Mouse (Mus musculus) hindbrain, embryonic 11.5 days (tissue): ENCODE data around the gene Rnf10. TPM values are rescaled to one million over a fixed set of nuclear protein-coding genes. Genes with fewer than 3 reads are reported as not detected.

Source experiments
- polyA plus RNA-seq: library from polyadenylated mRNA; unstranded; fragments of >200 nt; fragmentation: Nextera tagmentation; extraction: Ambion mirVana; gene quantifications from 2 replicates; pipeline ENCODE4 v1.2.1, GENCODE M21; 2014

Rnf10 gene
- polyA plus RNA-seq, 1 experiment from 2014 or later, result 65.9 TPM

Other genes with a start within 250 kb of the Rnf10 start
- gene Gm10401, start 174.6 kb downstream of the Rnf10 start, polyA plus RNA-seq, result 24.9 and 34.4 TPM in 2 replicates
- gene Acads, start 153.6 kb downstream of the Rnf10 start, polyA plus RNA-seq, result 22.9 and 30.8 TPM in 2 replicates
- 46.8 and 57.2 TPM in 2 replicates for gene Unc119b, start 137.9 kb downstream of the Rnf10 start, polyA plus RNA-seq
- gene Mlec, start 114.7 kb downstream of the Rnf10 start, polyA plus RNA-seq, result 41.2 and 44.1 TPM in 2 replicates
- 5.0 and 7.6 TPM in 2 replicates for gene Cabp1, start 78.5 kb downstream of the Rnf10 start, polyA plus RNA-seq
- gene Pop5, start 37.1 kb downstream of the Rnf10 start, polyA plus RNA-seq, result 104 and 106 TPM in 2 replicates
- 52.6 and 55.5 TPM in 2 replicates for gene Coq5, start 6.8 kb upstream of the Rnf10 start, polyA plus RNA-seq
- gene Dynll1, start 28.1 kb upstream of the Rnf10 start, polyA plus RNA-seq, result 1,538 and 1,558 TPM in 2 replicates
- gene Srsf9, start 54.3 kb upstream of the Rnf10 start, polyA plus RNA-seq, result 305 and 320 TPM in 2 replicates
- gene Gatc, start 68.3 kb upstream of the Rnf10 start, polyA plus RNA-seq, result 43.0 and 51.2 TPM in 2 replicates
- gene Triap1, start 68.3 kb upstream of the Rnf10 start, polyA plus RNA-seq, result 56.8 and 60.0 TPM in 2 replicates
- 811 and 829 TPM in 2 replicates for gene Cox6a1, start 76.1 kb upstream of the Rnf10 start, polyA plus RNA-seq
- 136 and 141 TPM in 2 replicates for gene Msi1, start 156.7 kb upstream of the Rnf10 start, polyA plus RNA-seq
- gene Pla2g1b, start 193.4 kb upstream of the Rnf10 start, polyA plus RNA-seq, result 0.56 and 1.1 TPM in 2 replicates
- 21.3 and 23.1 TPM in 2 replicates for gene Sirt4, start 211.8 kb upstream of the Rnf10 start, polyA plus RNA-seq
- 9.0 and 10.1 TPM in 2 replicates for gene Pxn, start 233.8 kb upstream of the Rnf10 start, polyA plus RNA-seq